Mouse (Mus musculus): Measurements from ENCODE around the gene Ifitm5. TPM values are rescaled to one million over a fixed set of nuclear protein-coding genes. Genes with fewer than 3 reads are reported as not detected.
A peak's percentile ranks its signal among the peaks of the same experiment; 100 is the strongest.

The Ifitm5 gene
- polyA plus RNA-seq, 2 experiments: 30.9 to 44.3 TPM

GRCm38 (mm10) chr7:140967862-140968591 is 17.9 kb upstream of the Ifitm5 start:
- DNase-seq (ENCODE audit: low spot score) (peak; percentile 45), ATAC-seq (ENCODE audit: low FRiP score, low read depth) (peak; percentile 62; the same call in 1 of the 2 replicates)
- H3K4me2 ChIP-seq (replicated peaks; ENCODE audit: low read depth, low read length, severe bottlenecking): peak overlapping the region; percentile 22
- TF ChIP-seq POLR2A (IDR thresholded peaks at IDR 0.05; ENCODE audit: borderline replicate concordance, extremely low read depth, insufficient read depth, insufficient read length): no peak
- no peaks in the 10 kb centered on the region for H3K9me3 ChIP-seq (ENCODE audit: control insufficient read depth, low read length)
- H3K27me3 ChIP-seq (ENCODE audit: control insufficient read depth, insufficient read depth, low read length): no peaks in the 10 kb centered on the region
- peaks cover 14% of the 10 kb centered on the region for H3K4me1 ChIP-seq (ENCODE audit: control insufficient read depth, insufficient read depth, low read length)
- no peak overlapping the region; the same call in 1 of the 2 replicates for H3K4me3 ChIP-seq (replicated peaks; ENCODE audit: low read length)
- peak overlapping the region; percentile 25; the same call in 1 of the 2 replicates for H3K9ac ChIP-seq (ENCODE audit: low read depth, low read length, severe bottlenecking)
- 8% methylated on average over 14 of the region's 14 CpGs for WGBS
- H3K27ac ChIP-seq (replicated peaks; ENCODE audit: low read depth, low read length): peak overlapping the region; percentile 43
- H3K36me3 ChIP-seq (ENCODE audit: control insufficient read depth, insufficient read depth, low read length): no peaks in the 10 kb centered on the region

GRCm38 (mm10) chr7:140966921-140967320 is 16.8 kb upstream of the Ifitm5 start, which contains the start of gene Ifitm1:
Gene Ifitm1 (plus strand): TSS chr7:140967221.
- DNase-seq (ENCODE audit: low spot score) (no peak), ATAC-seq (ENCODE audit: low FRiP score, low read depth) (no peak)
- Histone ChIP-seq H3K4me2 (replicated peaks; ENCODE audit: low read depth, low read length, severe bottlenecking) (0 out of 2 replicates have a peak within 1 kb of the TSS, but pooled peaks have one; percentile 22), H3K9me3 (ENCODE audit: control insufficient read depth, low read length) (no peaks in the 10 kb centered on the region), H3K9ac (ENCODE audit: low read depth, low read length, severe bottlenecking) (peak within 1 kb of the TSS; percentile 25; the same call in 1 of the 2 replicates), H3K36me3 (ENCODE audit: control insufficient read depth, insufficient read depth, low read length) (no peaks in the 10 kb centered on the region), H3K4me1 (ENCODE audit: control insufficient read depth, insufficient read depth, low read length) (peaks cover 13% of the 10 kb centered on the region), H3K4me3 (replicated peaks; ENCODE audit: low read length) (no peak within 1 kb of the TSS; the same call in 1 of the 2 replicates), H3K27ac (replicated peaks; ENCODE audit: low read depth, low read length) (peak within 1 kb of the TSS; percentile 43), H3K27me3 (ENCODE audit: control insufficient read depth, insufficient read depth, low read length) (no peaks in the 10 kb centered on the region)
- no peak for TF ChIP-seq POLR2A (IDR thresholded peaks at IDR 0.05; ENCODE audit: borderline replicate concordance, extremely low read depth, insufficient read depth, insufficient read length)
- WGBS: 92% methylated on average over 4 of the region's 4 CpGs

- peaks cover 3% of the 10 kb centered on the region for H3K4me1 ChIP-seq (ENCODE audit: control insufficient read depth, insufficient read depth, low read length)
- DNase-seq (ENCODE audit: low spot score) (no peak), ATAC-seq (ENCODE audit: low FRiP score, low read depth) (no peak)
- H3K9me3 ChIP-seq (ENCODE audit: control insufficient read depth, low read length): no peaks in the 10 kb centered on the region
- no peak overlapping the region for H3K4me3 ChIP-seq (replicated peaks; ENCODE audit: low read length)
- no peaks in the 10 kb centered on the region for H3K27me3 ChIP-seq (ENCODE audit: control insufficient read depth, insufficient read depth, low read length)
- no peak overlapping the region for H3K4me2 ChIP-seq (replicated peaks; ENCODE audit: low read depth, low read length, severe bottlenecking)
- WGBS: 62% methylated on average over 2 of the region's 2 CpGs
- no peaks in the 10 kb centered on the region for H3K36me3 ChIP-seq (ENCODE audit: control insufficient read depth, insufficient read depth, low read length)
- H3K9ac ChIP-seq (ENCODE audit: low read depth, low read length, severe bottlenecking): no peak overlapping the region
- H3K27ac ChIP-seq (replicated peaks; ENCODE audit: low read depth, low read length): no peak overlapping the region
- no peak for TF ChIP-seq POLR2A (IDR thresholded peaks at IDR 0.05; ENCODE audit: borderline replicate concordance, extremely low read depth, insufficient read depth, insufficient read length)
Measured at GRCm38 (mm10) chr7:140962733-140963132, 12.6 kb upstream of the Ifitm5 start.

GRCm38 (mm10) chr7:140961416-140961815 is 11.3 kb upstream of the Ifitm5 start:
- ATAC-seq (ENCODE audit: low FRiP score, low read depth) (no peak), DNase-seq (ENCODE audit: low spot score) (no peak)
- no peak overlapping the region for H3K4me2 ChIP-seq (replicated peaks; ENCODE audit: low read depth, low read length, severe bottlenecking)
- H3K4me3 ChIP-seq (replicated peaks; ENCODE audit: low read length): no peak overlapping the region
- no peak overlapping the region for H3K27ac ChIP-seq (replicated peaks; ENCODE audit: low read depth, low read length)
- TF ChIP-seq POLR2A (IDR thresholded peaks at IDR 0.05; ENCODE audit: borderline replicate concordance, extremely low read depth, insufficient read depth, insufficient read length): no peak
- H3K36me3 ChIP-seq (ENCODE audit: control insufficient read depth, insufficient read depth, low read length): no peaks in the 10 kb centered on the region
- peaks cover 8% of the 10 kb centered on the region for H3K4me1 ChIP-seq (ENCODE audit: control insufficient read depth, insufficient read depth, low read length)
- H3K9ac ChIP-seq (ENCODE audit: low read depth, low read length, severe bottlenecking): no peak overlapping the region
- 79% methylated on average over 2 of the region's 2 CpGs for WGBS
- no peaks in the 10 kb centered on the region for H3K9me3 ChIP-seq (ENCODE audit: control insufficient read depth, low read length)
- no peaks in the 10 kb centered on the region for H3K27me3 ChIP-seq (ENCODE audit: control insufficient read depth, insufficient read depth, low read length)

GRCm38 (mm10) chr7:140960026-140960425 is 9.9 kb upstream of the Ifitm5 start:
- H3K4me3 ChIP-seq (replicated peaks; ENCODE audit: low read length): no peak overlapping the region
- no peaks in the 10 kb centered on the region for H3K36me3 ChIP-seq (ENCODE audit: control insufficient read depth, insufficient read depth, low read length)
- ATAC-seq (ENCODE audit: low FRiP score, low read depth) (no peak), DNase-seq (ENCODE audit: low spot score) (no peak)
- TF ChIP-seq POLR2A (IDR thresholded peaks at IDR 0.05; ENCODE audit: borderline replicate concordance, extremely low read depth, insufficient read depth, insufficient read length): no peak
- no peaks in the 10 kb centered on the region for H3K9me3 ChIP-seq (ENCODE audit: control insufficient read depth, low read length)
- peaks cover 14% of the 10 kb centered on the region for H3K4me1 ChIP-seq (ENCODE audit: control insufficient read depth, insufficient read depth, low read length)
- H3K9ac ChIP-seq (ENCODE audit: low read depth, low read length, severe bottlenecking): no peak overlapping the region
- no peak overlapping the region for H3K4me2 ChIP-seq (replicated peaks; ENCODE audit: low read depth, low read length, severe bottlenecking)
- H3K27ac ChIP-seq (replicated peaks; ENCODE audit: low read depth, low read length): no peak overlapping the region
- 81% methylated on average over 5 of the region's 5 CpGs for WGBS
- no peaks in the 10 kb centered on the region for H3K27me3 ChIP-seq (ENCODE audit: control insufficient read depth, insufficient read depth, low read length)
